Mouse (Mus musculus): Measurements from ENCODE around the gene Calm3. TPM values are rescaled to one million over a fixed set of nuclear protein-coding genes. Genes with fewer than 3 reads are reported as not detected.

The Calm3 gene
- total and polyA plus RNA-seq, 3 experiments = 294 to 623 (median 326) TPM

- peaks cover 14% of the 10 kb centered on the region for H3K9me3 ChIP-seq (replicated peaks; ENCODE audit: low read length)
- peak within 1 kb of the TSS; percentile 37; the same call in 1 of the 2 replicates for H3K9ac ChIP-seq (ENCODE audit: insufficient read depth, low read depth)
- no peak within 1 kb of the TSS for H3K27ac ChIP-seq (ENCODE audit: insufficient read depth, low read depth)
- peaks cover 47% of the 10 kb centered on the region for H3K27me3 ChIP-seq (replicated peaks)
- in situ Hi-C loops (cut with MboI; ENCODE audit: low pct_ligation_motif_present, low pct_unique_long_range_greater_than_20kb, low sequenced_read_pairs) = no loop called here
- DNase-seq (ENCODE audit: extremely low read depth) = no peak
- no peaks in the 10 kb centered on the region for H3K36me3 ChIP-seq (replicated peaks in 1 of 2; ENCODE audit: control insufficient read depth in 1 of 2, insufficient read depth in 1 of 2, low read length in 1 of 2)
- no peak for TF ChIP-seq RCOR1 (conservative IDR thresholded peaks at IDR 0.05; ENCODE audit: low read depth, low read length)
- TF ChIP-seq POLR2A (IDR thresholded peaks at IDR 0.05; ENCODE audit: low read depth, low read length) = 0 out of 2 replicates have a peak, but pooled peaks have one; percentile 25
- peak; percentile 80 for TF ChIP-seq NRF1 (IDR thresholded peaks at IDR 0.05; ENCODE audit: low read depth, low read length)
- no peaks in the 10 kb centered on the region for H3K79me2 ChIP-seq (replicated peaks; ENCODE audit: control insufficient read depth, extremely low read depth, insufficient read depth, poor library complexity, severe bottlenecking)
- 0 out of 2 replicates have a peak within 1 kb of the TSS, but pooled peaks have one; percentile 12 for H3K4me2 ChIP-seq (ENCODE audit: insufficient read depth, low read depth, poor library complexity, severe bottlenecking)
- no peaks in the 10 kb centered on the region for H3K4me1 ChIP-seq (ENCODE audit: control insufficient read depth in 1 of 2, insufficient read depth in 2 of 2)
- peak within 1 kb of the TSS in 1 of 3 experiments; percentile 56 for H3K4me3 ChIP-seq (replicated peaks in 1 of 3; ENCODE audit: low read depth in 2 of 3, low read length in 2 of 3, poor library complexity in 1 of 3)
- dilution Hi-C loops (cut with MboI; ENCODE audit: extremely low pct_ligation_motif_present, extremely low pct_unique_long_range_greater_than_20kb, low sequenced_read_pairs) = no loop called here
Observed at GRCm38 (mm10) chr7:16944061-16944807, 20.3 kb upstream of the Calm3 start, which contains the start of gene Pnmal2. TSS of gene Pnmal2 (plus strand) at chr7:16944682.

GRCm38 (mm10) chr7:16942861-16943260 is 18.9 kb upstream of the Calm3 start:
- no peak overlapping the region for H3K9ac ChIP-seq (ENCODE audit: insufficient read depth, low read depth)
- dilution Hi-C loops (cut with MboI; ENCODE audit: extremely low pct_ligation_motif_present, extremely low pct_unique_long_range_greater_than_20kb, low sequenced_read_pairs) = no loop called here
- no peak overlapping the region for H3K4me3 ChIP-seq (replicated peaks in 1 of 3; ENCODE audit: low read depth in 2 of 3, low read length in 2 of 3, poor library complexity in 1 of 3)
- H3K36me3 ChIP-seq (replicated peaks in 1 of 2; ENCODE audit: control insufficient read depth in 1 of 2, insufficient read depth in 1 of 2, low read length in 1 of 2) = no peaks in the 10 kb centered on the region
- TF ChIP-seq ZNF384 (IDR thresholded peaks at IDR 0.05; ENCODE audit: low read depth, low read length) (peak; percentile 33; the same call in 1 of the 2 replicates), ZMIZ1 (IDR thresholded peaks at IDR 0.05; ENCODE audit: low read depth, low read length) (no peak), UBTF (IDR thresholded peaks at IDR 0.05; ENCODE audit: low read depth, low read length) (no peak), GABPA (IDR thresholded peaks at IDR 0.05; ENCODE audit: insufficient replicate concordance, low read depth, low read length) (no peak), IRF4 (IDR thresholded peaks at IDR 0.05; ENCODE audit: low read depth, low read length) (no peak)
- no peak for DNase-seq (ENCODE audit: extremely low read depth)
- peaks cover 14% of the 10 kb centered on the region for H3K9me3 ChIP-seq (replicated peaks; ENCODE audit: low read length)
- in situ Hi-C loops (cut with MboI; ENCODE audit: low pct_ligation_motif_present, low pct_unique_long_range_greater_than_20kb, low sequenced_read_pairs) = no loop called here
- H3K4me2 ChIP-seq (ENCODE audit: insufficient read depth, low read depth, poor library complexity, severe bottlenecking) = no peak overlapping the region
- H3K27ac ChIP-seq (ENCODE audit: insufficient read depth, low read depth) = no peak overlapping the region
- no peaks in the 10 kb centered on the region for H3K79me2 ChIP-seq (replicated peaks; ENCODE audit: control insufficient read depth, extremely low read depth, insufficient read depth, poor library complexity, severe bottlenecking)
- peaks cover 36% of the 10 kb centered on the region for H3K27me3 ChIP-seq (replicated peaks)
- no peaks in the 10 kb centered on the region for H3K4me1 ChIP-seq (ENCODE audit: control insufficient read depth in 1 of 2, insufficient read depth in 2 of 2)

- Histone ChIP-seq H3K4me3 (replicated peaks in 1 of 3; ENCODE audit: low read depth in 2 of 3, low read length in 2 of 3, poor library complexity in 1 of 3) (no peak overlapping the region), H3K27me3 (replicated peaks) (peaks cover 26% of the 10 kb centered on the region)
Observed at GRCm38 (mm10) chr7:16940292-16940691, 16.4 kb upstream of the Calm3 start.

More at GRCm38 (mm10) chr7:16940292-16940691, 16.4 kb upstream of the Calm3 start:
- TF ChIP-seq TBP (conservative IDR thresholded peaks at IDR 0.05; ENCODE audit: low read depth, low read length) (no peak), NELFE (IDR thresholded peaks at IDR 0.05; ENCODE audit: low read depth, low read length) (no peak), ZKSCAN1 (IDR thresholded peaks at IDR 0.05; ENCODE audit: borderline replicate concordance, low read depth, low read length) (no peak), SIN3A (IDR thresholded peaks at IDR 0.05; ENCODE audit: low read length) (no peak), POLR2AphosphoS2 (IDR thresholded peaks at IDR 0.05; ENCODE audit: low read depth, low read length) (no peak)
- H3K4me2 ChIP-seq (ENCODE audit: insufficient read depth, low read depth, poor library complexity, severe bottlenecking) = no peak overlapping the region
- dilution Hi-C loops (cut with MboI; ENCODE audit: extremely low pct_ligation_motif_present, extremely low pct_unique_long_range_greater_than_20kb, low sequenced_read_pairs) = no loop called here
- in situ Hi-C loops (cut with MboI; ENCODE audit: low pct_ligation_motif_present, low pct_unique_long_range_greater_than_20kb, low sequenced_read_pairs) = no loop called here
- H3K9ac ChIP-seq (ENCODE audit: insufficient read depth, low read depth) = no peak overlapping the region
- no peak overlapping the region for H3K27ac ChIP-seq (ENCODE audit: insufficient read depth, low read depth)
- no peaks in the 10 kb centered on the region for H3K79me2 ChIP-seq (replicated peaks; ENCODE audit: control insufficient read depth, extremely low read depth, insufficient read depth, poor library complexity, severe bottlenecking)
- H3K36me3 ChIP-seq (replicated peaks in 1 of 2; ENCODE audit: control insufficient read depth in 1 of 2, insufficient read depth in 1 of 2, low read length in 1 of 2) = no peaks in the 10 kb centered on the region
- H3K4me1 ChIP-seq (ENCODE audit: control insufficient read depth in 1 of 2, insufficient read depth in 2 of 2) = no peaks in the 10 kb centered on the region
- H3K9me3 ChIP-seq (replicated peaks; ENCODE audit: low read length) = peaks cover 11% of the 10 kb centered on the region
- DNase-seq (ENCODE audit: extremely low read depth) = no peak

Measured in CH12.LX (cell line).